ENCODE assay signal across 18 mouse cellular contexts in genomic region chr1:137172128-137172527, GRCm38 (mm10).
DNase-seq lines count a peak whose midpoint lies in the region; ATAC-seq lines count a peak whose summit lies in the region.
"Had no signal": no experiment of that assay in that cellular context is flagged by ENCODE, and none has a peak within 500 bp of the region (broad histone marks: within the 10 kb centered on the region; RNA-seq: fewer than 3 reads in every experiment).

No protein-coding gene starts in this region.

- H3K9ac ChIP-seq in liver, embryonic 16.5 days (ENCODE audit: low read depth, low read length): no peak overlapping the region
- no peak overlapping the region for H3K9ac ChIP-seq in liver, embryonic 11.5 days (ENCODE audit: low read depth, low read length)
- H3K9ac ChIP-seq in midbrain, embryonic 11.5 days (ENCODE audit: low read length): no peak overlapping the region
- no peak overlapping the region for H3K9ac ChIP-seq in midbrain, embryonic 15.5 days
- H3K9ac ChIP-seq: embryonic facial prominence, embryonic 12.5 days; forebrain, embryonic 13.5 days; forebrain, embryonic 15.5 days; forebrain, postnatal 0 days had no signal

- H3K27ac ChIP-seq in liver, embryonic 16.5 days (ENCODE audit: low read length): no peak overlapping the region
- H3K27ac ChIP-seq in liver, embryonic 11.5 days (ENCODE audit: low read depth, low read length): no peak overlapping the region
- H3K27ac ChIP-seq in midbrain, embryonic 11.5 days (ENCODE audit: low read depth, low read length): no peak overlapping the region
- H3K27ac ChIP-seq in midbrain, embryonic 15.5 days: no peak overlapping the region
- H3K27ac ChIP-seq: embryonic facial prominence, embryonic 10.5 days; embryonic facial prominence, embryonic 12.5 days; forebrain, embryonic 13.5 days; forebrain, embryonic 15.5 days had no signal

- no peak overlapping the region for H3K4me3 ChIP-seq in liver, embryonic 16.5 days (ENCODE audit: low read depth, low read length)
- H3K4me3 ChIP-seq in liver, embryonic 11.5 days (ENCODE audit: low read depth, low read length): no peak overlapping the region
- H3K4me3 ChIP-seq in midbrain, embryonic 11.5 days (ENCODE audit: low read depth, low read length): no peak overlapping the region
- H3K4me3 ChIP-seq in midbrain, embryonic 15.5 days: no peak overlapping the region
- H3K4me3 ChIP-seq: embryonic facial prominence, embryonic 10.5 days; embryonic facial prominence, embryonic 12.5 days; forebrain, embryonic 13.5 days; forebrain, embryonic 15.5 days had no signal

- DNase-seq in liver, embryonic 11.5 days (ENCODE audit: low spot score): no peak
- DNase-seq in midbrain, embryonic 11.5 days (ENCODE audit: low spot score, missing footprints): peak; percentile 67
- DNase-seq in left cerebral cortex, postnatal 4 days: no peak
- DNase-seq: adrenal gland, adult 2 months; adrenal gland, postnatal 10 days; adrenal gland, postnatal 25 days; cerebellum, adult 11-12 months; cerebellum, adult 2 months; cerebellum, adult 9-10 months; cerebellum, postnatal 10 days; cerebellum, postnatal 25 days; forebrain, postnatal 0 days had no signal

- H3K4me1 ChIP-seq in liver, embryonic 16.5 days (ENCODE audit: control insufficient read depth, low read depth, low read length): no peaks in the 10 kb centered on the region; the same call in 1 of the 2 replicates
- no peaks in the 10 kb centered on the region; the same call in 1 of the 2 replicates for H3K4me1 ChIP-seq in liver, embryonic 11.5 days (replicated peaks; ENCODE audit: control insufficient read depth, insufficient read depth, low read length)
- H3K4me1 ChIP-seq in midbrain, embryonic 11.5 days (ENCODE audit: control insufficient read depth, insufficient read depth, low read length): peaks cover 2% of the 10 kb centered on the region; the same call in 1 of the 2 replicates
- H3K4me1 ChIP-seq in midbrain, embryonic 15.5 days: 0 out of 2 replicates have a peak, but pooled peaks cover 4% of the 10 kb centered on the region
- H3K4me1 ChIP-seq: embryonic facial prominence, embryonic 12.5 days; forebrain, embryonic 13.5 days had no signal

- no peak overlapping the region for H3K4me2 ChIP-seq in liver, embryonic 16.5 days (ENCODE audit: low read depth, low read length)
- no peak overlapping the region for H3K4me2 ChIP-seq in liver, embryonic 11.5 days
- no peak overlapping the region for H3K4me2 ChIP-seq in midbrain, embryonic 11.5 days
- no peak overlapping the region for H3K4me2 ChIP-seq in midbrain, embryonic 15.5 days
- H3K4me2 ChIP-seq: embryonic facial prominence, embryonic 12.5 days; forebrain, embryonic 13.5 days; forebrain, embryonic 15.5 days had no signal

- ATAC-seq in liver, embryonic 16.5 days (ENCODE audit: low read depth): peak; percentile 47; the same call in 1 of the 2 replicates
- ATAC-seq in liver, embryonic 11.5 days (replicated peaks; ENCODE audit: low FRiP score): no peak
- ATAC-seq in midbrain, embryonic 11.5 days (ENCODE audit: low FRiP score): no peak
- ATAC-seq in midbrain, embryonic 15.5 days (replicated peaks): no peak
- ATAC-seq: forebrain, embryonic 13.5 days; forebrain, embryonic 15.5 days had no signal

- WGBS in liver, embryonic 16.5 days (ENCODE audit: insufficient replicate concordance): 63% methylated on average over 6 of the region's 6 CpGs
- WGBS in liver, embryonic 11.5 days: 83% methylated on average over 6 of the region's 6 CpGs
- 88% methylated on average over 6 of the region's 6 CpGs for WGBS in midbrain, embryonic 11.5 days
- WGBS in midbrain, embryonic 15.5 days: 84% methylated on average over 6 of the region's 6 CpGs

- no peaks in the 10 kb centered on the region for H3K9me3 ChIP-seq in liver, embryonic 16.5 days (replicated peaks; ENCODE audit: control insufficient read depth, low read length)
- H3K9me3 ChIP-seq in liver, embryonic 11.5 days (ENCODE audit: control insufficient read depth, low read length): no peaks in the 10 kb centered on the region
- no peaks in the 10 kb centered on the region for H3K9me3 ChIP-seq in midbrain, embryonic 11.5 days (ENCODE audit: control insufficient read depth, low read length)
- H3K9me3 ChIP-seq in midbrain, embryonic 15.5 days: no peaks in the 10 kb centered on the region
- H3K9me3 ChIP-seq: embryonic facial prominence, embryonic 10.5 days; embryonic facial prominence, embryonic 12.5 days; forebrain, embryonic 13.5 days; forebrain, embryonic 15.5 days had no signal

- no peaks in the 10 kb centered on the region for H3K27me3 ChIP-seq in liver, embryonic 16.5 days (ENCODE audit: control insufficient read depth, insufficient read depth, low read depth, low read length)
- H3K27me3 ChIP-seq in liver, embryonic 11.5 days (replicated peaks; ENCODE audit: control insufficient read depth, insufficient read depth, low read length): no peaks in the 10 kb centered on the region
- H3K27me3 ChIP-seq in midbrain, embryonic 11.5 days (ENCODE audit: control insufficient read depth, insufficient read depth, low read length): no peaks in the 10 kb centered on the region
- no peaks in the 10 kb centered on the region for H3K27me3 ChIP-seq in midbrain, embryonic 15.5 days (replicated peaks)
- H3K27me3 ChIP-seq: embryonic facial prominence, embryonic 12.5 days; forebrain, embryonic 13.5 days; forebrain, embryonic 15.5 days had no signal

- intact Hi-C loops in left cerebral cortex, postnatal 4 days (cut with DNase I): no loop called here

- H3K36me3 ChIP-seq in liver, embryonic 16.5 days (ENCODE audit: control insufficient read depth, insufficient read depth): no peaks in the 10 kb centered on the region
- H3K36me3 ChIP-seq in liver, embryonic 11.5 days (ENCODE audit: control insufficient read depth, insufficient read depth, low read length): no peaks in the 10 kb centered on the region
- H3K36me3 ChIP-seq in midbrain, embryonic 11.5 days (ENCODE audit: control insufficient read depth, insufficient read depth, low read length): no peaks in the 10 kb centered on the region
- H3K36me3 ChIP-seq in midbrain, embryonic 15.5 days (replicated peaks): no peaks in the 10 kb centered on the region
- H3K36me3 ChIP-seq: embryonic facial prominence, embryonic 10.5 days; embryonic facial prominence, embryonic 12.5 days; forebrain, embryonic 15.5 days had no signal
